Mouse (Mus musculus) embryonic fibroblast, embryonic 13.5 days (primary cell): ENCODE data around the gene Olfr1466.

Experiments used
- CTCF ChIP-seq: IDR thresholded peaks from 2 replicates; pipeline ENCODE4 v1.5.1; 2011; ENCODE audit warnings: mild to moderate bottlenecking, control low read depth, low read length, moderate library complexity, borderline replicate concordance; ENCODE audit not compliant: insufficient read depth
- POLR2A ChIP-seq: IDR thresholded peaks from 2 replicates; pipeline ENCODE4 v1.6.1; 2011; ENCODE audit warnings: low read depth, mild to moderate bottlenecking, control low read depth, low read length, moderate library complexity

- TF ChIP-seq CTCF: no peak
- no peak for TF ChIP-seq POLR2A
Measured at GRCm38 (mm10) chr19:13315441-13315840, 23.2 kb upstream of the Olfr1466 start, which contains the start of gene Olfr1465.
